Mouse (Mus musculus): ENCODE results near the gene Thbs3. TPM values are rescaled to one million over a fixed set of nuclear protein-coding genes. Genes with fewer than 3 reads are reported as not detected.

The Thbs3 gene
- polyA plus RNA-seq (2012; rRNA removed) = 23.8 and 24.2 TPM in 2 replicates

- Histone ChIP-seq H3K27ac (ENCODE audit: insufficient read depth, low read length) (no peak within 1 kb of the TSS), H3K27me3 (ENCODE audit: control insufficient read depth, insufficient read depth, low read length) (no peaks in the 10 kb centered on the region), H3K4me3 (replicated peaks; ENCODE audit: insufficient read depth, low read depth, low read length) (peak within 1 kb of the TSS; percentile 67), H3K4me1 (ENCODE audit: control insufficient read depth, insufficient read depth, low read length) (0 out of 2 replicates have a peak, but pooled peaks cover 2% of the 10 kb centered on the region)
- DNase-seq = no peak
- TF ChIP-seq CTCF (IDR thresholded peaks at IDR 0.05; ENCODE audit: borderline replicate concordance, insufficient read depth, low read depth, low read length) = no peak
- TF ChIP-seq POLR2A (IDR thresholded peaks at IDR 0.05; ENCODE audit: borderline replicate concordance, insufficient read depth, low read length) = no peak
- 4% methylated on average over 19 of the region's 19 CpGs for WGBS
Observed at GRCm38 (mm10) chr3:89214681-89215411, at the start of gene Thbs3. TSS of gene Thbs3 (plus strand) at chr3:89215180.

GRCm38 (mm10) chr3:89165268-89165870 lies 49.6 kb upstream of the Thbs3 start:
- no peaks in the 10 kb centered on the region for H3K27me3 ChIP-seq (ENCODE audit: control insufficient read depth, insufficient read depth, low read length)
- DNase-seq = no peak
- TF ChIP-seq CTCF (IDR thresholded peaks at IDR 0.05; ENCODE audit: borderline replicate concordance, insufficient read depth, low read depth, low read length) (no peak), POLR2A (IDR thresholded peaks at IDR 0.05; ENCODE audit: borderline replicate concordance, insufficient read depth, low read length) (no peak)
- H3K4me1 ChIP-seq (ENCODE audit: control insufficient read depth, insufficient read depth, low read length) = peaks cover 5% of the 10 kb centered on the region; the same call in 1 of the 2 replicates
- WGBS = 14% methylated on average over 12 of the region's 12 CpGs
- peak overlapping the region; percentile 26 for H3K27ac ChIP-seq (ENCODE audit: insufficient read depth, low read length)
- peak overlapping the region; percentile 83 for H3K4me3 ChIP-seq (replicated peaks; ENCODE audit: insufficient read depth, low read depth, low read length)

- TF ChIP-seq POLR2A (IDR thresholded peaks at IDR 0.05; ENCODE audit: borderline replicate concordance, insufficient read depth, low read length) = no peak
- no peak for TF ChIP-seq CTCF (IDR thresholded peaks at IDR 0.05; ENCODE audit: borderline replicate concordance, insufficient read depth, low read depth, low read length)
- 90% methylated on average over 19 of the region's 19 CpGs for WGBS
- Histone ChIP-seq H3K4me3 (replicated peaks; ENCODE audit: insufficient read depth, low read depth, low read length) (no peak overlapping the region), H3K4me1 (ENCODE audit: control insufficient read depth, insufficient read depth, low read length) (peaks cover 2% of the 10 kb centered on the region; the same call in 1 of the 2 replicates), H3K27me3 (ENCODE audit: control insufficient read depth, insufficient read depth, low read length) (no peaks in the 10 kb centered on the region), H3K27ac (ENCODE audit: insufficient read depth, low read length) (no peak overlapping the region)
- peak in 1 of 2 experiments; percentile 10 for DNase-seq
Observed at GRCm38 (mm10) chr3:89166945-89167344, 48.0 kb upstream of the Thbs3 start.

- 86% methylated on average over 11 of the region's 11 CpGs for whole genome bisulfite sequencing
- DNase-seq = peak in 1 of 2 experiments; percentile 8
- Histone ChIP-seq H3K4me1 (ENCODE audit: control insufficient read depth, insufficient read depth, low read length) (peaks cover 11% of the 10 kb centered on the region; the same call in 1 of the 2 replicates), H3K27me3 (ENCODE audit: control insufficient read depth, insufficient read depth, low read length) (no peaks in the 10 kb centered on the region), H3K4me3 (replicated peaks; ENCODE audit: insufficient read depth, low read depth, low read length) (no peak overlapping the region), H3K27ac (ENCODE audit: insufficient read depth, low read length) (no peak overlapping the region)
- TF ChIP-seq CTCF (IDR thresholded peaks at IDR 0.05; ENCODE audit: borderline replicate concordance, insufficient read depth, low read depth, low read length) = no peak
- no peak for TF ChIP-seq POLR2A (IDR thresholded peaks at IDR 0.05; ENCODE audit: borderline replicate concordance, insufficient read depth, low read length)
Observed at GRCm38 (mm10) chr3:89174844-89175243, 40.1 kb upstream of the Thbs3 start.

GRCm38 (mm10) chr3:89175544-89175943 lies 39.4 kb upstream of the Thbs3 start:
- Histone ChIP-seq H3K4me3 (replicated peaks; ENCODE audit: insufficient read depth, low read depth, low read length) (no peak overlapping the region), H3K27ac (ENCODE audit: insufficient read depth, low read length) (no peak overlapping the region), H3K4me1 (ENCODE audit: control insufficient read depth, insufficient read depth, low read length) (peaks cover 11% of the 10 kb centered on the region; the same call in 1 of the 2 replicates), H3K27me3 (ENCODE audit: control insufficient read depth, insufficient read depth, low read length) (no peaks in the 10 kb centered on the region)
- 89% methylated on average over 10 of the region's 10 CpGs for WGBS
- TF ChIP-seq POLR2A (IDR thresholded peaks at IDR 0.05; ENCODE audit: borderline replicate concordance, insufficient read depth, low read length) (no peak), CTCF (IDR thresholded peaks at IDR 0.05; ENCODE audit: borderline replicate concordance, insufficient read depth, low read depth, low read length) (no peak)
- DNase-seq = peak in 1 of 2 experiments; percentile 8

- H3K27me3 ChIP-seq (ENCODE audit: control insufficient read depth, insufficient read depth, low read length) = no peaks in the 10 kb centered on the region
- no peak for TF ChIP-seq CTCF (IDR thresholded peaks at IDR 0.05; ENCODE audit: borderline replicate concordance, insufficient read depth, low read depth, low read length)
- no peak for TF ChIP-seq POLR2A (IDR thresholded peaks at IDR 0.05; ENCODE audit: borderline replicate concordance, insufficient read depth, low read length)
- WGBS = 84% methylated on average over 7 of the region's 7 CpGs
- no peak overlapping the region for H3K27ac ChIP-seq (ENCODE audit: insufficient read depth, low read length)
- no peak overlapping the region for H3K4me3 ChIP-seq (replicated peaks; ENCODE audit: insufficient read depth, low read depth, low read length)
- H3K4me1 ChIP-seq (ENCODE audit: control insufficient read depth, insufficient read depth, low read length) = peaks cover 11% of the 10 kb centered on the region; the same call in 1 of the 2 replicates
- peak in 1 of 2 experiments; percentile 25 for DNase-seq
Observed at GRCm38 (mm10) chr3:89176421-89176820, 38.6 kb upstream of the Thbs3 start.

- Histone ChIP-seq H3K4me1 (ENCODE audit: control insufficient read depth, insufficient read depth, low read length) (peaks cover 11% of the 10 kb centered on the region; the same call in 1 of the 2 replicates), H3K4me3 (replicated peaks; ENCODE audit: insufficient read depth, low read depth, low read length) (peak within 1 kb of the TSS; percentile 90), H3K27ac (ENCODE audit: insufficient read depth, low read length) (peak within 1 kb of the TSS; percentile 47), H3K27me3 (ENCODE audit: control insufficient read depth, insufficient read depth, low read length) (no peaks in the 10 kb centered on the region)
- under 1% methylated on average over 43 of the region's 43 CpGs for WGBS
- peak; percentile 87 for TF ChIP-seq POLR2A (IDR thresholded peaks at IDR 0.05; ENCODE audit: borderline replicate concordance, insufficient read depth, low read length)
- TF ChIP-seq CTCF (IDR thresholded peaks at IDR 0.05; ENCODE audit: borderline replicate concordance, insufficient read depth, low read depth, low read length) = no peak; the same call in 1 of the 2 replicates
- DNase-seq = peak; percentile 85 to 95
Observed at GRCm38 (mm10) chr3:89177242-89178106, 37.5 kb upstream of the Thbs3 start, which contains the start of gene Scamp3. TSS of gene Scamp3 (plus strand) at chr3:89177473.
